Mouse (Mus musculus) embryonic facial prominence, embryonic 12.5 days (tissue): ENCODE data around the gene Klc2. TPM values are rescaled to one million over a fixed set of nuclear protein-coding genes. Genes with fewer than 3 reads are reported as not detected.

Source experiments
- ATAC-seq: fragments of 200-750 bp; cut with Nextera tagmentation; 2 replicates; pipeline ENCODE4 v1.8.0; 2017; ENCODE audit not compliant: insufficient number of reproducible peaks, insufficient read depth, low FRiP score, low TSS enrichment
- H3K27ac ChIP-seq: fragments of 300-500 bp; sonication (generic); 2 replicates; pipeline ENCODE4 v1.5.1; 2016; ENCODE audit warnings: mild to moderate bottlenecking
- H3K27me3 ChIP-seq: fragments of 300-500 bp; sonication (generic); 2 replicates; pipeline ENCODE4 v1.6.1; 2016; ENCODE audit warnings: mild to moderate bottlenecking, moderate library complexity
- H3K36me3 ChIP-seq: fragments of 300-500 bp; sonication (generic); 2 replicates; pipeline ENCODE4 v1.6.1; 2016; ENCODE audit warnings: mild to moderate bottlenecking
- H3K4me1 ChIP-seq: fragments of 300-500 bp; sonication (generic); 2 replicates; pipeline ENCODE4 v1.6.1; 2016
- H3K4me2 ChIP-seq: fragments of 300-500 bp; sonication (generic); replicated peaks from 2 replicates; pipeline ENCODE4 v1.6.1; 2016; ENCODE audit warnings: mild to moderate bottlenecking, moderate library complexity
- H3K4me3 ChIP-seq: fragments of 300-500 bp; sonication (generic); 2 replicates; pipeline ENCODE4 v1.5.1; 2016; ENCODE audit warnings: mild to moderate bottlenecking
- H3K9ac ChIP-seq: fragments of 300-500 bp; sonication (generic); 2 replicates; pipeline ENCODE4 v1.6.1; 2016; ENCODE audit warnings: mild to moderate bottlenecking, moderate library complexity
- H3K9me3 ChIP-seq: fragments of 300-500 bp; sonication (generic); 2 replicates; pipeline ENCODE4 v1.6.1; 2016; ENCODE audit warnings: mild to moderate bottlenecking, moderate library complexity
- WGBS: fragments of 180-500 bp; shearing (Covaris S2); methylation state at CpG from one replicate; pipeline ENCODE4 v1.1.7; 2016; 5-methylcytosine and 5-hydroxymethylcytosine counted together
- polyA plus RNA-seq: library from polyadenylated mRNA; unstranded; fragments of >200 nt; fragmentation: Nextera tagmentation; extraction: Ambion mirVana; gene quantifications from 2 replicates; pipeline ENCODE4 v1.2.1, GENCODE M21; 2016

Klc2 gene
- polyA plus RNA-seq, 1 experiment from 2014 or later: 30.6 TPM

DNA sequence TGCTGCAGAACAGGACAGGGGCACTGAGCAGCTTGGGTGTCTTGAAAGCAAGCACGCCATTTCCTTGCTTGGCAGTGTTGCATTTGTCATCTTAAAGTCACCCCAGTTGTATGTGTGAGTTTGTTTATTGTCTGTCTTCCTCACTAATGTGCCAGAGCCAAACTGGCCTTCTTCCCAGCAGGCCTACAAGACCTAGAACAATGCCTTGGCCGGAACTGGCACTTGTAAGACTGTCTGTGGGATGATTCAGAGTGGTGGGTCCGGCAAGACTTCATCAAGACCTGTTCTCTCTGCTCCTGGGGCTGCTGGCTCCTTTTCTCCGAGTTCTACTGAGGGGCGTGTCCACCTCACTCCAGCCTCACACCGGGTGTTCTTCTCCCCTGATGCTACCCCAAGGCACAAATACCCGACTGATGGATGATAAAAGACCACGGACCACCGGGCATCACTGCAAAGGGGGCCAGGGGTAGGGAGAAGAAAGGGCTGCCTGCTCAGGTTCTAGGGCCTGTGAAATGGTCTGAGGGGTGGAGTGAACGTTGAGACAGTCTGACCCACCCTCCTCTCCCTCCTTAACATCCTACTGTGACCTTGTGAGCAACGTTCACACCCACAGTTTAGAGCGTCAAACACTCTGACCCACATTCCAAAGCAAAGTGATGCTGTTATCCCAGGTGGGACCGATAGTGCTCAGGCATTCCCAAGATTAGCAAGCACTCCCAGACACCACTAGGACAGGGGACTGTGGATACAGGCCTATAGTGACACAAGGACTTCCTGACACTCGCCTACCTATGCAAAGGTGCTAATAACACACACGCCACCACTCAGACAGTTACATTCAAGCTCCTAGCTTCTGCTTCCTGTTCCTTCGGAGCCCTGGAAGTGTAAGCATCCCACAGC lies 60.2 kb downstream of the Klc2 start:
- H3K4me1 ChIP-seq: peaks cover 46% of the 10 kb centered on the region
- H3K4me3 ChIP-seq: no peak overlapping the region
- peak overlapping the region; percentile 59; the same call in 1 of the 2 replicates for H3K27ac ChIP-seq
- no peak overlapping the region for H3K9ac ChIP-seq
- H3K9me3 ChIP-seq: no peaks in the 10 kb centered on the region
- 24% methylated on average over 16 of the region's 16 CpGs for WGBS
- no peak for ATAC-seq
- peaks cover 12% of the 10 kb centered on the region for H3K27me3 ChIP-seq
- H3K36me3 ChIP-seq: no peaks in the 10 kb centered on the region
- H3K4me2 ChIP-seq: no peak overlapping the region

Other genes with a start within 250 kb of the Klc2 start
- gene Actn3, start 240.7 kb downstream of the Klc2 start, polyA plus RNA-seq: 6.0 and 6.8 TPM in 2 replicates
- gene Zdhhc24, start 239.9 kb downstream of the Klc2 start, polyA plus RNA-seq: 12.0 and 12.1 TPM in 2 replicates
- gene Bbs1, start 211.9 kb downstream of the Klc2 start, polyA plus RNA-seq: 5.6 and 5.7 TPM in 2 replicates
- 144 and 147 TPM in 2 replicates for gene Dpp3, start 190.3 kb downstream of the Klc2 start, polyA plus RNA-seq
- 3.2 and 3.7 TPM in 2 replicates for gene Peli3, start 175.4 kb downstream of the Klc2 start, polyA plus RNA-seq
- 141 and 142 TPM in 2 replicates for gene Mrpl11, start 156.4 kb downstream of the Klc2 start, polyA plus RNA-seq
- gene Npas4, start 128.2 kb downstream of the Klc2 start, polyA plus RNA-seq: 0.08 TPM in 1 of 2 replicates, not detected in the other
- 4.7 and 5.1 TPM in 2 replicates for gene Slc29a2, start 94.7 kb downstream of the Klc2 start, polyA plus RNA-seq
- gene B4gat1, start 79.7 kb downstream of the Klc2 start, polyA plus RNA-seq: 46.4 and 48.1 TPM in 2 replicates
- 3.5 and 4.7 TPM in 2 replicates for gene AC124502.3, start 79.7 kb downstream of the Klc2 start, polyA plus RNA-seq
- gene Brms1, start 77.2 kb downstream of the Klc2 start, polyA plus RNA-seq: 38.4 and 45.4 TPM in 2 replicates
- gene Rin1, start 68.1 kb downstream of the Klc2 start, polyA plus RNA-seq: 1.8 and 2.4 TPM in 2 replicates
- 54.4 and 64.3 TPM in 2 replicates for gene Cd248, start 50.5 kb downstream of the Klc2 start, polyA plus RNA-seq
- 2.9 and 3.7 TPM in 2 replicates for gene Tmem151a, start 33.0 kb downstream of the Klc2 start, polyA plus RNA-seq
- gene Yif1a, start 30.0 kb downstream of the Klc2 start, polyA plus RNA-seq: 67.3 and 73.4 TPM in 2 replicates
- gene Cnih2, start 20.0 kb downstream of the Klc2 start, polyA plus RNA-seq: 69.7 and 74.9 TPM in 2 replicates
- gene Rab1b, start 11.5 kb downstream of the Klc2 start, polyA plus RNA-seq: 247 and 248 TPM in 2 replicates
- 31.3 and 32.2 TPM in 2 replicates for gene Pacs1, start 154.6 kb upstream of the Klc2 start, polyA plus RNA-seq
- 386 and 406 TPM in 2 replicates for gene Sf3b2, start 176.9 kb upstream of the Klc2 start, polyA plus RNA-seq
- gene Gal3st3, start 179.8 kb upstream of the Klc2 start, polyA plus RNA-seq: 8.1 and 8.5 TPM in 2 replicates
- not detected in 2 replicates for gene Catsper1, start 217.2 kb upstream of the Klc2 start, polyA plus RNA-seq
- gene Cst6, start 231.0 kb upstream of the Klc2 start, polyA plus RNA-seq: 0.52 and 1.3 TPM in 2 replicates
- gene Eif1ad, start 248.2 kb upstream of the Klc2 start, polyA plus RNA-seq: 63.5 and 66.8 TPM in 2 replicates
- gene Banf1, start 248.6 kb upstream of the Klc2 start, polyA plus RNA-seq: 384 and 411 TPM in 2 replicates